Mouse (Mus musculus) c-Kit-positive CD71-positive TER-119-positive erythroid progenitor cells, embryonic 14.5 days (primary cell): ENCODE results near the gene Serpinh1.

ENCODE experiments used
- DNase-seq: peaks from one replicate; pipeline ENCODE4 v3.0.0-alpha.2; 2013; ENCODE audit warnings: low spot score

Gene Serpinh1

DNA sequence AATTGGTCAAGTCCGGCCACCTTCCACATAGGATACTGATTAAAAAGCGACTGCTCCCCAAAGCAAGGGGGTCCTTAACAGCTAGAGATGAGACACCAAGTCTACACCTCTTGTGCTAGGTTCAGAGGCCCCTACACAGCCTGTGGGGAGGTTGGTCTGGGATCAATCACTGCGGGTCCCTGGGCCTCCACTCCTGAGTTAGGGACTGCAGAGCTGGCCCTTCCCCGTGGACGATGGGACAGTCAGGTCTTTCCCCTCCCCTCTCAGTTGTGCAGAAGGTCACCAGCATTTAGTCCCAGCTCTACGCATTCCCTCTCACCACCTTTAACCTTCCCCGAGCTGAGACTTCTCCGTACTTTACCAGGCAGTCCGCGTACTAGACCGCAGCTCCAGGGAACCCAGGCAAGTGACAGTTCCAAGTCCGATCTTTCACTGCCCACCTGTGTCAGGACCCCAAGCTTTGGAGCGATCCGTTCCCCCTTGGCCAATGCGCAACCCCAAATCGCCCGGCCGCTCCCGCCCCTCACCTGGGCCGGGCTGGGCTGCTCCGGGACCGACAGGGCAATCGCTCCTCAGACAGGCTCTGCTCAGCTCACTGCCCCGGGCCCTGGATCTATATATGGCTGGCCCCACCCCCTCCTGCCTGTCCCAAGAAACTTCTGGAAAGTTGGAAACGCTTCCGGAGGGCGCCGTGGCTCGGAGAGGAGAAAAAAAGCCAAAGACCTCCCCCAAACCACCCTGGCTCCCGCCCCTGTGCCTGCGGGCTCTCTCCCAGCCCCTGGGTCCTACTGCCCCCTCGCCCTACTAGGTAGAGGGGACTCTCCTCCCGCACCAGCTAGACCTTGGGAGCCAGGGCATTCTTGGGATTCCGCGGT, at the start of gene Serpinh1:
Gene Serpinh1 (minus strand): TSS at position 714 of the 875 bp plus-strand sequence.
- DNase-seq, result no peak

GRCm38 (mm10) chr7:99402477-99402876, 49.4 kb upstream of the Serpinh1 start:
- DNase-seq, result no peak

DNA sequence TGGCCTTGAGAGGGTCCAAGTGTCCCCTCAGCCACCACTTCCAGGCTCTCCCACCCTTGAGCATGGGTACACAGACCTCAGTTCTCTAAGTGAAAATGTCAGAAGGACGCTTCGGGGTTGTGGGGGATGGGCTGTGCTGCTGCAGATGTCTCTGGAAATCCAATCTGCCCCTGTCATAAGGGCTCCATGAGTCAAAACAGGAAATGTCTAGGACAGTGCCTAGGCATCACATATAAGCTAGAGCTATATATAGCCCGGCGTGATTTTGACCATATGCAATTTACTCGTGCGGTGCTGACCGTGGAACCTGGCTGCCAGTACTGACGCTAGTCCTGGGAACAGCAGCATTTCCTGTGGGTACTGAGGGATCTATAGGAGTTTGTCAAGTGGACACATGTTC, 48.3 kb upstream of the Serpinh1 start:
- DNase-seq, result no peak

DNA sequence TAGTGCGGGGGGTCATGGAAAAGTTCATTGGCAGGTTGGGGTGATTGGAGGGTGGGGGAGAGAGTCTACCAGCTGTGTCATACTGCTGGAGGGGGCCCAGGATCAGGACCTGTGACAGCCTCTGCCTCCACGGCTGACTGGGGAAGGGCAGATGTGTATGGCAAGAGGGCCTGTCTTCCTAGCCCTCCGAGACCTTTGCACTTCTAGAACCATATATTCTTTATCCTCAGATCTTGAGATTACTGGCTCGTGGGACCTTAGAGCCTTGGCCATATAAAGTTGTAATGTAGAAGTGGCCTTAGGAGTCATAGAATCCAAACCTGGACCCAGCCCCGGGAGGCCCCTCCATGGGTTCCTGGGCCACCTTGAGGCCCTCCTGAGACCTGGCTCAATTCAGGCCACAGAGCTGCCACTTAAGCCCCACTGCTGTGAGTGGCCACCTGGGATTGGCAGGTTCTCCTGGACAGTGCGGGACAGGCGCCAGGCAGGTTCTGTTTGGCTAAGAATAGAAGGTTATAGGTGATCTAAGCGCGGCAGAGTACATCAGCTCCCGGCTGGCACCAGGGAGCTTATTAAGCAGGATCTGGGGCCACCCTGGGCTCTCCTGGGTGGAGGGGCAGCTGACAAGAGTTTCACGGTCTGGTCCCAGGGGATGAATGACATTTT, 44.1 kb upstream of the Serpinh1 start:
- no peak for DNase-seq

DNA sequence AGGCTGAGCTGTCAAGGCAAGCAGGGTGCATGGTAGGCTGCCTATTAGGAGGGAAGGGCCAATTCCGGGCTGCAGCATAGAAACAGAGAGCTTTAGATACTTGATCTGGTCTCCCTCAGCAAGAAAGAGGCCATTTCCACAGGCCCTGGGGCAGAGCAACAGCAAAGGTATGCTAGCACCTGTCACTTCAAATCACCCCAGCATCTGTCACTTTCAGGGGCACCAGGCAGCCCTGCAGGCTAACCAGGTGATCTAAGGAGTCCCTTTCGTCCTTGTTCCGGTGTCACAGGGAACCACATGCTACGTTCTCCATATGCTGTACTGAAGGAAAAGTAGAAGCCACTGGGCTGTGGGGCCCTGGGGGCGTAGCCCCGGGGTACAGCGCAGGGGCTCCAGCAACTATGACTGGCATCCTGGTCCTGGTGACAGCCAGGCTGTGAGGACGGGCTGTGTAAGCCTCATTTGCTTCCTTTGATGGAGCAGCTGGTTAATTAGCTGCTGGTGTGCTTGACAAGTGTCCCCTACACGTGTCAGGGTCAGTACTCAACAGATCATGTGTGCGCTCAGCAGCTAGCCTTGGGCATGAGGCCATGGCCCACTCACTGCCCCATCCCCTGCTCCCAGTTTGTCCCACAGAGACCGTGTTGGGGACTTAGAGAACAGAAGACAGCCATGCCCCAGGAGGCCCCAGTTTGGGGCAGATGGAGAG, 43.0 kb upstream of the Serpinh1 start:
- no peak for DNase-seq

DNA sequence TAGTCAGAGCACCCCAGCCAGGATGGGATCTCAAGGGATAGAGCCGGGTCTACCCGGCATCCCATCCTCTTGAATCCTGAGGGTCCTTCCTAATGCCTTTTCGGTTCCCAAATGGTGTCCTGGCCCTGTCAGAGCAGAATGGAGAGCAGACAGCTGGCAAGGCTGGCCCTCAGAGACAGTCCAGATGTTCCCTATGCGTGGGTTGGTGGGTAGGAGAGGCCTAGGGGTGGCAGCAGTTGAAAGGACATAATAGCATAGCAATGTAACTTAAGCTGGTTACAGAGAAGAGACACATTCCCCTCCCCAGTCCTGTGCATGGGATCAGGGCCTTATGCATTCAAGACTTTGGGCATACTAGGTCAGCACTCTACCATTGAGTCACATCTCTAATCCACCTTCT, 42.3 kb upstream of the Serpinh1 start:
- no peak for DNase-seq

GRCm38 (mm10) chr7:99393711-99394325, 40.8 kb upstream of the Serpinh1 start:
- no peak for DNase-seq

- no peak for DNase-seq
These were observed 39.7 kb upstream of the Serpinh1 start for GRCm38 (mm10) chr7:99392696-99393095.

GRCm38 (mm10) chr7:99390559-99390958, 37.5 kb upstream of the Serpinh1 start:
- no peak for DNase-seq

DNA sequence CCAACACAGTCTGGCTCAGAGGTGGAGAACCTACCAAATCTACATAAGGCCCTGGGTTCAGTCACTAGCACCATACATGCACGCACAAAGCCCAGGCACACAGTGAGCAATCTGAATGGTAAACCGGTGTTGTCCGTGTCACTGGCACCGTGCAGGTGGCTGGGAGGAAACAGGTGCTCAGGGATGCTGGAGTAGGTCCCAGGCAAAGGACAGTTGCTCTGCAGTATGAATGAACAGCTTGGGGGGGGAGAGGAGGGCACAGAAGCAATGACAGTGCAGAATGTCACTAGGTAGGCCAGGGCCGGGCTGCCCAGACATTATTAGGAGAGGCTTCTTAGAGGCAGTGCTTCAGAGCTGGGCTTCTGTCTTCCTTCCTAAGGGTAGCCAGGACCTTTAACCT, 34.3 kb upstream of the Serpinh1 start:
- no peak for DNase-seq

- DNase-seq, result no peak
These were observed 33.8 kb upstream of the Serpinh1 start for GRCm38 (mm10) chr7:99386811-99387210.

GRCm38 (mm10) chr7:99386030-99386429, 33.0 kb upstream of the Serpinh1 start:
- DNase-seq, result no peak

GRCm38 (mm10) chr7:99384101-99384611, 31.1 kb upstream of the Serpinh1 start:
- DNase-seq, result no peak

GRCm38 (mm10) chr7:99383246-99383645, 30.2 kb upstream of the Serpinh1 start:
- no peak for DNase-seq

DNA sequence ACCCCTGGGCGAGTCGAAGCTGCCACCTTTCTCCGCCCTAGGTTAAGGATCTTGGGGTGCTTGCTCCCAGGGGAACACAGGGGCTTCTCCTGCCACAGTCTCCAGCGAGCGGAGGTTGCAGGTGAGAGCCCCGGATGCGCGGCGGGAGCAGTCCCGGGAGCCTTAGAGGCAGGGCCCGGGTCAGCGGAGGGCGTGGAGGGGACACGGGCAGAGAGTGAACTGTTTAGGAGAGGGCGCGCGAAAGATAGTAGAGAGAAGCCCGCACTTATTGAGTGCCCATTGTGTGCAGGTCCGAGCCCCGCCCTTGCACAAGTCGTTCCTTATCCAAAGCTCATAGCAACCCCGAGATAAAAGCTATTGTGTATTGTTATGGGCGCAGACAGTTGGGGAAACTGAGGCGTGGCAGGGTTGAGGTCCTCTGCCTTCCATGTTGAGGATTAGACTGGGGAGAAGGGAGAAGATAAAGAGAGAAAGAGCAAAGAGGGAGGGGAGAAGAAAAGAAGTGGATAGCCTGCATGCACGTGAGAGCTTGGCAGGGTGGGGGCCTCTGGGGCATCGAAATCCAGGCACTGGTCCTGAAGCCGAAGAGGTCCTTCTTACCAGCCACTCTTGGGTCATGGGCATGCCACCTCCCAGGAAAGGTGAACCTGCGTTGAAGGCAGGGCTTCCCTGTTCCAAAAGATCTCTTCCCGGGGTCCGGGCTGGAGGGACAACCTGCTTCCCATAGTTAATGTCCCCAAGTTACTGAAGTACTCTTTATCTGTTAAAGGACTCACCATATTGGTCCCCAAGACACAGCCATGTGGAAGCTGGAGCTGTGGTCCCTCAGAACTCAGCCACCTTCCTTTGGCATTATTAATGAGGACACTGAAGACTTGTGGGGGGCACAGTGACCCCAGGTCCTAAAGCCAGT, 29.3 kb upstream of the Serpinh1 start:
- no peak for DNase-seq

DNA sequence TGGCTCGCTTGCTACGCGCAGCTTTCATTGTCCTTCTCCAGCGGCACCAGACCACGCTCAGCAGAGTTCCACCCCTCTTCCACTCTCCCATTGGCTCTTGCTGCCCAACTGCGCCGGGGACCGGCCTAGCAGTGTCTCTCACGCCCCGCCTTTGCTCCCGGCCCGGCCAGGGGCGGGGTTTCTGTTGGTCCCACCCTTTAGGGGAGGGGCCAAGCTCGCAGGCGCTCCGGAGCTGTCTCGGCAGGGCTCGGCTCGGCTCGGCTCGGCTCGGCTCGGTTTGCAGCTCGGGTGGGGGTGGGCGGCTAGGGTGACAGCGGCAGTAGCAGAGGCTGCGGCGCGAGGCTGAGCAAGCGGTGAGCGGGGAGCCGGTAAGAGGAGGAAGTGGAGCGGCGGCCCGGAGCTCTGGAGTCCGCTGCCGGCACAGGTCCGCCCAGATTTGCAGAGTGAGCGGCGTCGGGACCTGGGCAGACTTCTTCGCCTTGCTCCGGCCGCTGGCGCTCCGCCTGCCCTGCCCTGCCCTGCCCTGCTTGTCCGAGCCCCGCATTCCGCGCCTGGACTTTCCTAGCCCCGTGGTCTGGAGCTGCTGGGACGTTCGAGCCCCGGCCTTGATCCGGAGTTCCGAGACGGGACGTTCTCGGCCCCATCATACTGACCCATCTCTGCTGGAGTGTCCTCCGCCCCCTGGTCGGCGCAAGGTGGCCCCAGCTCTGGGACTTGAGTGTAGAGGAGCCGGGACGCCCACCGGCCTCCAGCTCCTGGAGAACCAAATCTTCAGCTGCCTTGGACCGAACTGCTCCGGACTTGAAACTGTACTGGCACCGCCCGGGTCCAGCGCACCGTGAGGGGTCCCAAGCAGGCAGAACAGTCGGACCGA, 28.4 kb upstream of the Serpinh1 start, which contains the start of gene Gdpd5:
Gene Gdpd5 (plus strand): TSS at position 201 of the 874 bp plus-strand sequence.
- DNase-seq, result peak; percentile 89

DNA sequence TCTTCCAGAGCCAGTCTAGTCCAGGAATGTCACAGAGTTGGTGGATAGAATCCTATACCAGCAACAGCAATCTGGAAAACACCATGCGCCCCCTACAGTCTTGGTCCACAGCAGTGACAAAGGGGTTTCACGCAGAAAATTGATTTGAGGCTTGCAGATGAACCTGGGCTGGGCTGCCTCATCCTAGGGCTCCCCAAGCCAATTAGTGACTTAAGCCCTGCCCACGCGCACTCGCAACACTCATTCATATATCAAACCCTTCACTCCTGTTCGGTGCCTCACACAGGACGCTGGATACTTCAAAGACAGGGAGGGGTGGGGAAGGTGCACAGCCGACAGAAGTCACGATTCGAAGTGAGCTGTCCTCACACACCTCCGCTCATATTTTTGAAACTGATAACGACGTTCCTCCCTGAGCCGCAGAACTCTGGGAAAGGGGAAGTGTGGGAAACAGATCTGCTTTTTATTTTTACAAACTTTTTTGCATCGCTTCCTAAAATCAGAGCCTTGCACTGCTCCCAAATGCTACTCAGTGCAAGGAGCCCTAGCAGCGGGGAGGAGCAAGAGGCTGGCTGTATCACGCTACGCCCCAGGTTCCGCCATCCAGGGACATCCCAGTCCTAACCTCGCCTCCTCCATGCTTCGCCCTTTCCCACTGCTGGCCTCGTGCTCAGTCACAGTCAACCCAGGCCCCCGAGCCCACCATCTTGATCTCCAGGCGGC, 27.6 kb upstream of the Serpinh1 start:
- peak; percentile 12 for DNase-seq

DNA sequence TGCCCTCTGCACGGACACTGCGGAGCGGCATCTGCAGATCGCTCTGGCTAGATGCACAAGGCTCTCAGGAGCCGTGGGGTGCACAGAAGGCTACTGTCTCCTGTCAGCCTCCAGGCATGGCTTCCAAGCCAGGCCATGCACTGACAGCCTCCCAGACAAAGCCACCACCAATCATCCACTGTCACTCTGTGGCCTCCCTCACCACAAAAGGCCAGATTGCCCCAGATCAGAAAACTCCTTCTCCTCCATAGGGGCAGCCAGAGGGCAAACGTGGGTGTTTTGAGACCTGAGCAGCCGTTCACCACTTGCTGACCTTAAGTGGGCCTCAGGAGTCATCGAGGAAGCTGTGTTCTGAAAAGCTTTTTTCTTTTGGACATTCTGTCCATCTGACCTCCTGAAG, 25.8 kb upstream of the Serpinh1 start:
- no peak for DNase-seq

DNA sequence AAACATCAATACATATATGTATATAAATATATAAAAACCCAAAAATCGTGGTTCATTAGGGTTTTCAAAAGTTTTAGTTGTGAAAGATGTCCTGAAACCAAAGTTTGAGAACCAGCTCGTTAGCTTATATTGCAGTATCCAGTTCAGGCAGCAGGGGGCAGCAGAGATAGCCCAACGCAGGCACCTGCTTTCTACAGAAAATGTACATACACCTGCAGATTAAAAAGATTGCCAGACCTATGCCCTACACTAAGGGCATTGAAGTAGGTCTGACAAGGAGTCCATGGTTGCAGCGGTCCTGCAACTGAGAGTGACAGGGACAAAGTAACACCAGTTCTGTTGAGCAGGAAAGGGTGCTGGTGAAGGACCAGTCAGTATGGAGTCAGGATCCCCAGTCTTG, 22.4 kb upstream of the Serpinh1 start:
- DNase-seq, result peak; percentile 42
